Mouse (Mus musculus): ENCODE measurements around the gene Ccdc142.

Ccdc142 gene

DNA sequence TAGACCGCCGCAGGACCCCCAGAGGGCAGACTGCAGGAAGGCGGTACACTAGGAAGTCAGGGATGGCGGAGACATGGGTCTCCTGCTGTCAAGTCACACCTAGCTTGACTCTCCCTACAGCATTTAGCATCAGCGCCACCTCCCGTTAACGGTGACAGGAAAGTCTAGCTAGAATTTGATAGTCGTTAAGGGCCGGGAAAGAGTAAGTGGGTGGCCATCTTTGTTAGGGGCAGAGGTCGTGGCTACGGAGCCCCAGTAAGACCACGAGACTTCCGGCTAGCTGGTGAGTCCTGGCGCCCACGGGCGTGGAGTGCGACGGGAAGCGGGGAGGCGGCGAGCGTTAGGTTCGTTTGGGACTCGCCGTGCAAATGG is at the start of gene Ccdc142, which contains the start of gene Gm42688:
Gene Ccdc142 (plus strand): TSS at position 286 of the 372 bp plus-strand sequence.
Gene Gm42688 (plus strand): TSS at position 302 of the 372 bp plus-strand sequence.
- in situ Hi-C loops (cut with MboI; ENCODE audit: unreplicated experiment in 2 of 2), result loop anchor here (5.0 to 10.0 kb wide), 6 partner anchors 53 to 403 kb away; partner anchors contain the start of genes 1700003E16Rik (in 1 of the 2), Dguok (in 1 of the 2), Mob1a (in 1 of the 2) and Mthfd2 (in 1 of the 2)

DNA sequence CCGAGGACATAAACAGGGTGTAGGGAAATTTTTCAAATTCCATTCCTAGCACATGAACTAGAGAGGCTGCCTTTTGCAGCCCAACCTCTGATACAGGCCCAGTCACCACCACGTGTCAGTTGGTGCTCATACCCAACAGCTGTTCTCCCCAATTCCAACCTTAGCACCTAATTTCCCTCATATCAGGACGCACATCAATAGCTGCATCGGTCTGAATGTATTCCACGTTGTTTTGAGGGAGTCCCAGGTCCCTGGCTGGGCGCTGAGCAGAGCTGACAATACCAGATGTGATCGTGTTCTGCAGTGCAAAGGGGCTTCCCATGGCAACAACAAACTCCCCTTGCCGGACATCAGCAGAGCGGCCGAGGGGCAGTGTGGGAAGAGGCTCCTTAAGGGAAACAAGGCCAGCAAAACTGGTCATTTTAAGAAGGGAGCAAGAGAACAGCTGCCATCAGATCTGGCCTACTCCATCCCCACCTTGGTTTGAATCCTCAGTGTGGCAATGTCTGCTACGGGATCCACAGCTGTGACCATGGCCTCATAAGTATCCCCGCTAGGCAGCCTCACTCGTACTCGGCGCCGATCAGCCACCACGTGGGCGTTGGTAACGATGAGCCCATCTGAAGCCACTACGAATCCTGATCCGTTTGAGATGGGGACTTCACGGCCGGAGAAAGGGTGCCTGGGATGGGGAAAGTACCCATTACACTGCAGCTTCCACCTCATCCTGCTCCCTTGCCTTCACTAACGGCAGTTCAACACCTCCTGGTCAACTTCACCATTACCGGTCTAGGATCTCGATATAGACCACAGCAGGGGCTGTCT is 48.1 kb upstream of the Ccdc142 start:
- in situ Hi-C loops (cut with MboI; ENCODE audit: unreplicated experiment in 2 of 2), result loop anchor here in 1 of 2 experiments (5.0 kb wide), 1 partner anchor 51 kb away; no protein-coding TSS in a partner anchor

DNA sequence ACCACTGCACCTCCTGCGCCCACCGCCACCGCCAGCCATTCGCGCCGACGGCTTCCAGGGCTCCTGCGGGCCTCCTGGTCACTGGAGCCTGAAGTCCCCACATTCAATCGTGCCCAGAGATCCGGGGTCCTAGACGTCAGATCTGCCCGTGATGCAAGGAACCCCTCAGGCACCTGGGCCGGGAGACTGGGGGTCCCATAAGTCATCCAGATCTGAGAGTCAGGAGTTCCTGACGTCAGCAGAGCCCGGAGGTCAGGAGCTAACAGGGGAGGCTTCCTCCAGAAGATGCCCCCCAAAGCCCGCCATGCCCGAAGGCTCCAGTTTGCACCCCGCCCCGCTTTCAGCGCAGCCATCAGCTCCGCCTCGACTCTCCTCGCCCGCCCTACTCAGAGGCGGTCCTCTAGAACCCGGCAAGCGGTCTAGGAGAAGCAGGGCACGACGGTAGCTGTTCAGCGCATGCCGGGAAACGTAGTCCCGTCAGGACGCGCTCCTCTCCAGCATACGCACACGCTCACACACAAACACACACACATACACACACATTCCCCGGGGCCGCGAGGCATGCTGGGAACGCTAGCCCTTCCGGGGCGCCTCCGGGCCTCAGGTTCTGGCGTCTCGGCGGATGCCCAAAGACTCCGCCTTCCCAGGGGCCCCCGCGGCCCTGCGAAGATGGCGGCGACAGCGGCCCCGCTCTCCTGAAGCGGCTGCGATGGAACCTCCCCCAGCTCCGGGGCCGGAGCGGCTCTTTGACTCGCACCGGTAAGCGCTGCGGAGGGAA is 47.1 kb upstream of the Ccdc142 start, which contains the start of gene Aup1:
Gene Aup1 (plus strand): TSS at position 448 of the 778 bp plus-strand sequence.
- in situ Hi-C loops (cut with MboI; ENCODE audit: unreplicated experiment in 2 of 2), result loop anchor here in 1 of 2 experiments (5.0 kb wide), 1 partner anchor 52 kb away; no protein-coding TSS in a partner anchor

DNA sequence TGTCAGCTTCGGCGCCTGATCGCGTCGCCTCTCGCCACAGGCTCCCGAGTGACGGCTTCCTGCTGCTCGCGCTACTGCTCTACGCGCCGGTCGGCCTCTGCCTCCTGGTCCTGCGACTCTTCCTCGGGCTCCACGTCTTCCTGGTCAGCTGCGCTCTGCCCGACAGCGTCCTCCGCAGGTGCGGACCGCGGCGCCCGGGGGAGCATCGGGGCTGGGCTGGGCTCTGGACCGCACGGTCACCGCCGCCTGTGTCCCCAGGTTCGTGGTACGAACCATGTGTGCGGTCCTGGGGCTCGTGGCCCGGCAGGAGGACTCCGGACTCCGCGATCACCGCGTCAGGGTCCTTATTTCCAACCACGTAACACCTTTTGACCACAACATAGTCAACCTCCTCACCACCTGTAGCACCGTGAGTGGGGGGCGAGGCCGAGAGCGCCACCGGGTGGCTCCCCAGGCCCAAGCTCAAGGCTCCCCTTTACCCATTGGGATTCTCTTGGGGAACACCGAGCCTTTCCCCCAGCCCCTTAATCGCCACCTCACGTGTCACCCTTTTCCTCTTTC is 46.5 kb upstream of the Ccdc142 start, which contains the start of gene Htra2:
Gene Htra2 (minus strand): TSS at position 403 of the 561 bp plus-strand sequence.
- in situ Hi-C loops (cut with MboI; ENCODE audit: unreplicated experiment in 2 of 2), result loop anchor here (5.0 kb wide), 2 partner anchors 53 to 58 kb away; no protein-coding TSS in a partner anchor

DNA sequence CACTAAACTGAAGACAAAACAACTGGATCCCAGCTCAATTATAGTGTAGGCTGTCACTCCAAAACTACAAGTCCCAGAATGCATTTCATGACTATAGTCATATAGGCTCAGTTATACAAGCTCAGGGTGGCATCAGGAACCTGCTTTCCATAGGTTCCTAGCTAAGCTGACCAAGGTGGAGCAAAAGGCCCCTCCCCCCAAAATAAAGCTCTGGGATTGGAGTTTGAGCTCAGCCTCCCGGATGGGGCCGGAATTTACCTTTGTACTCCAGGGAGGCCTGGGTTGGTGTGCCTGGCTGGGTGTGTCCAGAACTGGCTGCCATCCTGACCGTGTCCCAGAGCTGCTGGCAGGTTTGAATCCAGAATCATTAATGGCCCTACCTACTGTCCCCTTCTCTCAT is 43.6 kb upstream of the Ccdc142 start, which contains the start of gene Dqx1:
Gene Dqx1 (plus strand): TSS at position 55 of the 400 bp plus-strand sequence.
- in situ Hi-C loops (cut with MboI; ENCODE audit: unreplicated experiment in 2 of 2), result loop anchor here in 1 of 2 experiments (5.0 kb wide), 1 partner anchor 60 kb away; no protein-coding TSS in a partner anchor

DNA sequence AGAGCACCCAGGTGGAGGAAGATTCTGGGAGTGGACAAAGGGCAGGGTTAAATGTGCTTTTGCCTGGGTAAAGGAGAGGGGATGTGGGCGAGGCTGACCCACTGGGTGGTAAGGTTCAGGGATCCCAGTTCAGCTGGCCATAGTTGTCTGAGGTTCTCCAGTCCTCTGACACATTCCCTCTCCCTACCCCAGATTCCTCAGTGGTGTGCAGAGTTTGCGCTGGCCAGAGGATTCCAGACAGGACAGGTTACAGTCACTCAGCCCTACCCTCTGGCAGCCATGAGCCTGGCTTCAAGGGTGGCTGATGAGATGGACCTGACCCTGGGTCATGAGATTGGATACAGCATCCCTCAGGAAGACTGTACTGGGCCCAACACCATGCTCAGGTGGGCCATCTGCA is 42.7 kb upstream of the Ccdc142 start:
- in situ Hi-C loops (cut with MboI; ENCODE audit: unreplicated experiment in 2 of 2), result loop anchor here in 1 of 2 experiments (5.0 kb wide), 1 partner anchor 61 kb away; no protein-coding TSS in a partner anchor

DNA sequence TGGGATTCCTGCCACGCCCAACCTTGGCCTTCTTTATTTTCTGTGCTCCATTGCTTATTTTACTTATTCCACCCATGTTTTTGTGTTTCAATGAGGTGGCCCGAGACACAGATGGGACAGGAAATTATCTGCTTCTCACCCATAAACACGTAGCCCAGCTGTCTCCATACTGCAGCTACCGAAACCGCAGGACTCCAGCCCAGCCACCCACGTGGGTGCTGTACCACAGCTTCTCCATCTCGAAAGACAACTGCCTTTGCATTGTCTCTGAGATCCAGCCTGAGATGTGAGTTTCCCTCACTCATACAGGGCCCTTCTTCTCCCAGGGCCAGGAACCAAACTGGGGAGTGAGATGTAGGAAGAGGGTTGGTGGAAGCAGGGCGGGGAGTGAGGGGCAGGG is 35.4 kb upstream of the Ccdc142 start:
- in situ Hi-C loops (cut with MboI; ENCODE audit: unreplicated experiment in 2 of 2), result no loop called here

DNA sequence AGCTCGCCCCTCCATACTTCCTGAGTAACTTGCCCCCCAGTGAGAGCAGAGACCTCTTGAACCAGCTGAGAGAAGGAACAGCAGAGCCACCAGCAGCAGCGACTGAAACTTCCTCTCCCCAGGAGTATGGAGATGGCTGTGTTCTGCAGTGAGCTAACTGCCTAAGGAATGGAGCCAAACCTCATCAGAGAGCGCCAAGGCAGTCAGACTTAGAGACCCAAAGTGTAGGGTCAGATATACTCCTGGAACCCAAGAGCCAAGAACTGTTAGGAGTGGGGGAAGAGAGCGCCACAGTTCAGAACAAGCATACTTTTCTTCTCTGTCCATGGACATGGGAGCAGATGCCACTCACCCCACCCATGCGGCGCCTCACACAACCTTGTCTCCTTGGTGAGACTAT is 35.0 kb upstream of the Ccdc142 start:
- in situ Hi-C loops (cut with MboI; ENCODE audit: unreplicated experiment in 2 of 2), result no loop called here

DNA sequence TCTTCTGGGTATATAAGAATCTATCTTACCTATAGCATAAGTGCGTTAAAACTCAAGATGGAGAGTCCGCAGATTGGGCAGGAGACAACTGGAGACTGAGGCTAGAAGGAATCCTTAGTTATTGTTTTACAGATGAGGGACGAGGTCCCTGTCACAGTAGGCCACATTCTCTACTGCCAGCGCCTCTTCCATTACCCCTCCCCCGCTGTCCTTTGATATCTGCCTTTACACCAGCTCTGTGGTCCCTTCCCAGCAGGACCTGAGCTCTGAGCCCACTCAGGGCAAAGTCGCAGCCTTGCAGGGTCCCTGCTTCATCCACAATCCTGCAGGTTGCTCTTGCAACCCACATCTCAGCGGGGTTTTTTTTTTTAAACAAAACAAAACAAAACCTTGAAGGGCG is 33.2 kb upstream of the Ccdc142 start:
- in situ Hi-C loops (cut with MboI; ENCODE audit: unreplicated experiment in 2 of 2), result no loop called here

DNA sequence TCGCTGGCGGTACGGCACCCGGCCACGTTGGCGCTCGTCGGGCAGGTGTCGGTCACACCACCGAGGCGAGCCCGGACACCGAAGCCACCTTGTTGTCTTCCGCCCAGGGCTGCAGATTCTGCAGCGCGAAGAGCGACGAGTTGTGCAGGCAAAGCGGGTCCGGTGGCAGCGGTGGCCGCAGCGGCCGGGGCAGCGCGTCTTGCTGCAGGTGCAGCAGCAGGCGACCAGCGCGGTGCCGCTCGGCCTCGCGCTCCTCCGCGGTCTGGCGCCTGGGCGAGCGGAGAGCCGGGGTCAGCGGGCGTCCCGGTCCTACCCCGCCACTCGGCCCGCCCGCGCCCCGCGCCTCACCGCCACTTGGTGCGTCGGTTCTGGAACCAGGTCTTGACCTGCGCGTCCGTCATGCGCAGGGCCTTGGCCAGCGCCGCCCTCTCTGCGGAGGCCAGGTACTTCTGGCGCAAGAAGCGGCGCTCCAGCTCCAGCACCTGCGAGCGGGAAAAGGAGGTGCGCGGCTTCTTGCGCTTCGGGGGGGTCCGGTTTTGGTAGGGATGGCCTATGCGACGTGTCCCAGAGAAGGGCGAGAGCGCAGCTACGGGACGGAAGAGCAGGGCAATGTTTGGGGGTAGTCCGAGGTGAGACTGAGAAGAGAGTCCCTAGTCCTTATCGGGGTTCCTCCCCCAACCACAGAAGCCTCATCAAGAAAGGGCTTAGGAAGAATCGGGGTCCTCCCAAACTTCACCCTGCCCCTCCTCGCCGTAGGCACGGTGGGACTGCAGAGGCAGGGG is 32.5 kb upstream of the Ccdc142 start:
- in situ Hi-C loops (cut with MboI; ENCODE audit: unreplicated experiment in 2 of 2), result no loop called here

DNA sequence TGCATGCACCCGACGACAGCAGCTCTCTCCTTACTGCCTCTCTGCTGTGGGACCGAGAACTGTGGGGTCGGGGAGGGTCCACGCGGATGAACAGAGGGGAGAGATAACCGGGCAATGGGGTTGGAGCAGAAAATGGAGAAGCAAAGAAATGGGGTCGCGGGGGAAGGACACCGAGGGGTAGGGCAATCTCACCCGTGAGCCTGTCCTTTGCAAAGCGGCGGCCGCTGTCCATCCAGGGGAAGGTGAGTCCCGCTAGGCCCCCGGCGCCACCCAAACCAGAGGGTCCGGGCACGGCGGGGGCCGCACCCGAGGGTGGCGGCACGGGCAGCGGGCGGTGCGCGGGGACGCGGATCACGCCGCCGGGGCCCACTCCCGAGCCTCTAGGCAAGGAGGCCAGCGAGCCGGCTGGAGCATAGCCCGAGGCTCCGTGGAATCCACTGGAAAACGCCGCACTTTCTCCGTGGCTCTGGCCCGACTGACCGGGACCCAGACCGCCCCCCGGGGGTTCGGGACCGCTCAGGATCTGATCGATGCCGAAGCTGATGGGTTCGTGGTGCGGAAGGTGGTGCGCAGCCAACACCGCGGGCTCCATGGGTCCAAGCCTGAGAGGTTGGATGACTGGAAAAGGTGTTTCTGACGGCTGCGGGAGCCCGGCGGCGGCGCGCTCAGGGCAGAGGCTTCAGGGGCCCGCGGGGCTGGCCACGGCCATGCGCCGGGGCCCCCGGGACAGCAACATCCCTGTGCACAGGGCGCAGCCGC is 31.7 kb upstream of the Ccdc142 start:
- in situ Hi-C loops (cut with MboI; ENCODE audit: unreplicated experiment in 2 of 2), result no loop called here

DNA sequence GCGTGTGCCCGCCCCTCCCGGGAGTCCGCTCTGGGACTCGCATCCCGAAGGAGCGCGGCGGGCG is 31.3 kb upstream of the Ccdc142 start, which contains the start of gene Tlx2:
Gene Tlx2 (minus strand): TSS at position 47 of the 64 bp plus-strand sequence.
- in situ Hi-C loops (cut with MboI; ENCODE audit: unreplicated experiment in 2 of 2), result no loop called here

DNA sequence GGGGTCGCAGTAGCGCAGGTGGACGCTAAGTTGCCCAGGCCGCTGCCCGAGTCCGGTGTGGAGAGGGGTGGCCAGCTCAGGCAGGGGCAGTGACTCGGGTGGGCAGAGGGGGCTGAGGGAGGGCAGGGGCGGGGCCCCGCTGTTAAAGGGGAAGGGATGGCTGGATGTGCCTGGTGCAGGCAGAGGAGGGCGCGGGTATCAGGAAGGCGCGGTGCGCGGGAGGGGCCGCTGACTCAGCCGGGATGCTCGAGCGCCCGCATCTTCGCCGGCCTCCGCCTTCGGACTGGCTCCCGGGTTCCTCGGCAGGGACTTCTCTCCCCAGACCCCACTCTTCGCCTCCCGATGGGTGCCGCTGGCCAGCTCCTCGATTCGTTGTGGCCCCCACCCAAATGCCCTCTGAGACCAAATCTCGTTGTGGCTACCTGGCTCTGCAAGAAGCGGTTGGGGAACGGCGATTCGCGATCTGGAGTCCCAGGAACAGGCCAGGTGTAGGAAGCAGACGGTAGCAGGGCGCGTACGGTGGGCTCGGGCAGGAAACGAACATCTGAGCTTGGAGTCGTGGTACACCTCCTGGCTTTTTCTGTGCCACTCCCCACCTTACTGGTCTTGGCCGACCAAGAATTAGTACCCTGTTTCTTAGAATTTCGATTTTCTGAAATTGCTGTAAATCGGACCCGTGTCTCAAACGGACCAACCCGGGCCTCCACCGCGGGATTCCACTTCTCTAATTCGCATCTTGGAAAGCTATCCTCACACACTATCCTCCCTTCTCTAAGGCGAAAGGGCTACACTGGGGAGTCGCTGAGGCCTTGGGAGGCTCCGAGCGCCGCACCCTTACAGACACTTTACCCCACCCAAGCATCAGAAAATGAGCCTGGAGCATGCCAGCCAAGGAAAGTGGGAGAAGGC is 30.8 kb upstream of the Ccdc142 start:
- in situ Hi-C loops (cut with MboI; ENCODE audit: unreplicated experiment in 2 of 2), result no loop called here

DNA sequence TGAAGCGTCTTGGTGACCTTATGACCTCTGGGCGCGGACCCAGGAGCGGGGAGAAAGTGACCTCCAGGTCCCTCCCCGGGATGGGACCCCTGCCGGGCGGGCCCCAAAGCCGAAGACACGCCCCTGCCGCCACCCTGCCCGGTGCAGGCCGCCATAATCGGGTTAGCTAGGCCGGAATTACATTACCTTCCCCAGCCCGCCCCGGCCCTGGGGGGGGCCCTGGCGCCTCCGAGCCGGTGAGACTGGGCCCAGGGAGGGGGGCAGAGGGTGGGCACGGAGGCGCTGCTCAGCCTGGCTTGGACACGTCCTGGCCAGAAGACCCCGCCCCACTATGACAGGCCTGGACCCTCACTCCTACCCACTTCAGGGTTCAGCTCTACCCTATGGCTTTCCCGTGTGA is 30.2 kb upstream of the Ccdc142 start:
- in situ Hi-C loops (cut with MboI; ENCODE audit: unreplicated experiment in 2 of 2), result no loop called here

DNA sequence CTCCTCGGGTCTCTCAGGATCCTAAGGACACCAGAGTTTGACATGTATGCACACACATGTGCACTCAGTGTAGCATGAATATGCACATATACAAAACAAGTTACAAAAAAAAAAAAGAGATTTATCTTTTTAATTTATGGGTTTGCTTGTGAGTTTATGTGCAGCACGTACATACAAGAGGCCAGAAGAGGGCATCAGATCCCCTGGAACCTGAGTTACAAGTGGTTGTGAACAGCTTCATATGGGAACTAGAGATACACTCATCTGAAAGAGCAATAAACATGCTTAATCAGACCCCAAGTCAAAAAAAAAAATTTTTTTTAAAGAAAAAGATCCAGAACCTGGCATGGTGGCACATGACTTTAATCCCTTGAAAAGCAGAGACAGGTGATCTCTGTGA is 26.4 kb upstream of the Ccdc142 start:
- in situ Hi-C loops (cut with MboI; ENCODE audit: unreplicated experiment in 2 of 2), result loop anchor here in 1 of 2 experiments (5.0 to 25.0 kb wide), 2 partner anchors 78 to 1113 kb away; partner anchors contain the start of gene Mrpl19

DNA sequence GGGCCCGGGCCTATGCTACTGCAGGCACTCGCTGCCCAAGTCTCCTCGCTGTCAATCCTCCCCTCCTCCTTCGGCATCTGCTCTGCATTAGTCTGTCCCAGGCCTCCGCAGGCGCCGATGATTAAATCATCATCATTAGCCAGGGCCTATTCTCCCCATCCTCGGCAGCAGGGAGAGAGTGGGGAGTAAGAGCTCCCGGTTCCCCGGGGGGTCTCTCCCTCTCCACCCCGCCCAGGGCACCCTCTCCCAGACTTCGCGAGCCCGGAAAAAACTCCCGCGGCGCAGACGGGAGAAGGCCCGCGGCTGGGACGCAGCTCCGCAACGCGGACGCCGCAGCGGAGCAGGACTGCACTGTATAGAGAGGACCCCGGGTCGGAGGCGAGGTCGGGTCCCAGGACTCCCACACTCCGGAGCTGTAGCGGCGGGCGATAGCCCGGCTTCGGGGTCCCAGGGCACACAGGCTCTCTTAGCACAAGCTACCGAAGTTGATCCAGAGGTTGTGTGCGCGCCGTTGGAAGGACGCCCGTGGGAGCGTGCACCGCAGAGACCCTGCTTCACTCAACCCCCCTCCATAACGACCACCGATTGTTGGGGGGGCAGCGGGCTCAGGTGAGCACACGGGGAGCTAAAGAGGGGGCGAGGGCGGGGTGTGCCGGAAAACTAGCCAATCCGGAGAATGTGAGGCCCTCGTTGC is 23.6 kb upstream of the Ccdc142 start, which contains the start of gene Pcgf1:
Gene Pcgf1 (plus strand): TSS at position 240 of the 694 bp plus-strand sequence.
- in situ Hi-C loops (cut with MboI; ENCODE audit: unreplicated experiment in 2 of 2), result loop anchor here in 1 of 2 experiments (5.0 to 25.0 kb wide), 2 partner anchors 80 to 1115 kb away; partner anchors contain the start of gene Mrpl19

DNA sequence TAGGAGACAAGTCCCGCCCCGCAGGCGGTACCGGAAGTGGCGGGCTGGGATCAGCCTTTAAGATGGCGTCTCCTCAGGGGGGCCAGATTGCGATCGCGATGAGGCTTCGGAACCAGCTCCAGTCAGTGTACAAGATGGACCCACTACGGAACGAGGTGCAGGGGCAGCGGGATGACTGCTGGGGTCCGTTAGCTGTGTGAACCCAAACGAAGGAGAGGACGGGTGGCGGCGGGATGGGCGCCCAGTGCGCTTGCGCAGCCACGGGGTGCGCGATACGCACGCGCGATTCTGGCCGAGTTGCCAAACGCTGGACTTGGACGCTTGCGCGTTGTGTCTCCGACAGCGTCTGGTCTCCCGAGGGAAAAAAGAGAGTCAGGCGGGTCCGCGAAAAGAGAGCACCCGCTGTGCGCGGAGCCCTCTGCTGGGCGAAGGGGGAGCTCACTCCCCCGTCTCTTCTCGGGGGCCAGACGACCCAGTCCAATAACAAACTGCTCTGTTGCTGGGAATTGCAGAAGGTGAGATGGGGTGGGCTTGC is 23.0 kb upstream of the Ccdc142 start:
- in situ Hi-C loops (cut with MboI; ENCODE audit: unreplicated experiment in 2 of 2), result loop anchor here in 1 of 2 experiments (5.0 to 25.0 kb wide), 2 partner anchors 81 to 1116 kb away; partner anchors contain the start of gene Mrpl19

Measured in v-Abl transformed pro-B cells (cell line).